Mouse (Mus musculus): ENCODE data around the gene Grk6. TPM values are rescaled to one million over a fixed set of nuclear protein-coding genes. Genes with fewer than 3 reads are reported as not detected.

The Grk6 gene
- polyA plus RNA-seq, 1 experiment = 8.4 TPM

DNA sequence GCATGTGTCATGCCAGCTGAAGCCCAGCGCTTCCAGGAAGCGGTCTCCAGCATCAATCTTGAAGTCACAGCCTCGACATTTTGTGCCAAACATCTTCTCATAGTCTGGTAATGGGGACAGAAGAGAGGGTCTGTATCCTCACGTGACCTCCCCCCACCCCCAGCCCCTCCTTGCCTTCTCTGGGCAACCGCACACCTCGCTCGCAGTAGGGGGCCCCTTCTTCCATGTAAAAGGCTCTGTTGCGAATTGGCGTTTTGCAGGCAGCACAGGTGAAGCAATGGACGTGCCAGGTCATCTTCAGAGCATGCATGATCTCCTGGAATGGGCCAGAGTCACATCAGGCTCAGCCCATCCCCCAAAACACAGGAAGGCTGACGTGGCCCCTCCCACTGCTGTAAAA lies 54.0 kb downstream of the Grk6 start:
- no peaks in the 10 kb centered on the region for H3K27me3 ChIP-seq (ENCODE audit: control insufficient read depth, insufficient read depth, low read length)
- no peak overlapping the region for H3K4me3 ChIP-seq (ENCODE audit: control insufficient read depth, low read depth, low read length)
- H3K27ac ChIP-seq (ENCODE audit: control insufficient read depth, insufficient read depth, low read depth, low read length) = no peak overlapping the region
- TF ChIP-seq POLR2A (IDR thresholded peaks at IDR 0.05; ENCODE audit: control insufficient read depth, low read depth, low read length) (no peak), CTCF (IDR thresholded peaks at IDR 0.05; ENCODE audit: control insufficient read depth, insufficient read depth, insufficient replicate concordance, low read depth, low read length) (no peak)
- peaks cover 10% of the 10 kb centered on the region for H3K4me1 ChIP-seq (ENCODE audit: control insufficient read depth, insufficient read depth, low read length)
- H3K36me3 ChIP-seq (ENCODE audit: control insufficient read depth, insufficient read depth, low read length) = no peaks in the 10 kb centered on the region

DNA sequence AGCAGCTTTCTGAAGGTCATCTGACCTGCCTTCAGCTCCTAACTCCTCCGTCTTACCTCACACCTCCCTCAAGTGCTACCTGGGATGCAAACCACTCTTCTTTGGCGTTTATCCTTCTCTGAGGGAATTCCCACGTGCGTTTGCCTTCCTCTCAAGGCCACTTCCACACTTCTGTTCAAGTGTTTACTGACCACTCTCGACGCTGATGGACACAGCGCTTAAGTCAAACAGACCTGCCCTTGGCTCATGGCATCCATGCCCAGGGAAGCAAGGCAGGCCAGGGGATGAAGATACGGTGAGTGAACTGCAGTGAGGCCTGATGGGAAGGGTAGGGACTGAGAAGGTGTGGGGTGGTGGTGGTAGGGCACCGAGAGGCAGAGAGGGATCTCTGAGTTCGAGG lies 55.7 kb downstream of the Grk6 start:
- Histone ChIP-seq H3K4me1 (ENCODE audit: control insufficient read depth, insufficient read depth, low read length) (peaks cover 8% of the 10 kb centered on the region), H3K27ac (ENCODE audit: control insufficient read depth, insufficient read depth, low read depth, low read length) (no peak overlapping the region), H3K36me3 (ENCODE audit: control insufficient read depth, insufficient read depth, low read length) (no peaks in the 10 kb centered on the region), H3K27me3 (ENCODE audit: control insufficient read depth, insufficient read depth, low read length) (no peaks in the 10 kb centered on the region), H3K4me3 (ENCODE audit: control insufficient read depth, low read depth, low read length) (no peak overlapping the region)
- TF ChIP-seq POLR2A (IDR thresholded peaks at IDR 0.05; ENCODE audit: control insufficient read depth, low read depth, low read length) (no peak), CTCF (IDR thresholded peaks at IDR 0.05; ENCODE audit: control insufficient read depth, insufficient read depth, insufficient replicate concordance, low read depth, low read length) (no peak)

- Histone ChIP-seq H3K27me3 (ENCODE audit: control insufficient read depth, insufficient read depth, low read length) (no peaks in the 10 kb centered on the region), H3K36me3 (ENCODE audit: control insufficient read depth, insufficient read depth, low read length) (no peaks in the 10 kb centered on the region), H3K4me1 (ENCODE audit: control insufficient read depth, insufficient read depth, low read length) (peaks cover 5% of the 10 kb centered on the region), H3K4me3 (ENCODE audit: control insufficient read depth, low read depth, low read length) (no peak overlapping the region), H3K27ac (ENCODE audit: control insufficient read depth, insufficient read depth, low read depth, low read length) (no peak overlapping the region)
- TF ChIP-seq CTCF (IDR thresholded peaks at IDR 0.05; ENCODE audit: control insufficient read depth, insufficient read depth, insufficient replicate concordance, low read depth, low read length) (no peak), POLR2A (IDR thresholded peaks at IDR 0.05; ENCODE audit: control insufficient read depth, low read depth, low read length) (no peak)
Observed at GRCm38 (mm10) chr13:55502405-55502804, 57.5 kb downstream of the Grk6 start.

DNA sequence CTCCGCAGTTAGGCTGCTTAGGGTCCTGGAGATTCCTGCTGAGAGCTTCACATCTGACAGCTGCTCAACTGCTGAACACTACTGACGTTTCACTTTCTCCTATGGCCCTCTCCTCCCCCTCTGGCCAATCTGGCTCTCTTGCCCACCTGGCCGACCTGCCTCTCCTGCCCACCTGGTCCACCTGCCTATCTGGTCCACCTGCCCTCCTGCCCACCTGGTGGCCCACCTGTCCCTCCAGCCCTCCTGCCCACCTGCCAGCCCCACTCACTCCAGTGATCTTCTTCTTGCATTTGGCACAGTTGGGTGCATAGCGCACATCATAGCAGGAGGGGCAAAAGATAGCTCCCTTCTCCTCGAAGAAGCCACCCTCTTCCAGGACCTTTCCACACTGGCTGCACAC lies 59.5 kb downstream of the Grk6 start:
- Histone ChIP-seq H3K27ac (ENCODE audit: control insufficient read depth, insufficient read depth, low read depth, low read length) (no peak overlapping the region), H3K4me1 (ENCODE audit: control insufficient read depth, insufficient read depth, low read length) (no peaks in the 10 kb centered on the region; the same call in 1 of the 2 replicates), H3K4me3 (ENCODE audit: control insufficient read depth, low read depth, low read length) (no peak overlapping the region), H3K36me3 (ENCODE audit: control insufficient read depth, insufficient read depth, low read length) (no peaks in the 10 kb centered on the region), H3K27me3 (ENCODE audit: control insufficient read depth, insufficient read depth, low read length) (no peaks in the 10 kb centered on the region)
- TF ChIP-seq POLR2A (IDR thresholded peaks at IDR 0.05; ENCODE audit: control insufficient read depth, low read depth, low read length) (no peak), CTCF (IDR thresholded peaks at IDR 0.05; ENCODE audit: control insufficient read depth, insufficient read depth, insufficient replicate concordance, low read depth, low read length) (no peak)

DNA sequence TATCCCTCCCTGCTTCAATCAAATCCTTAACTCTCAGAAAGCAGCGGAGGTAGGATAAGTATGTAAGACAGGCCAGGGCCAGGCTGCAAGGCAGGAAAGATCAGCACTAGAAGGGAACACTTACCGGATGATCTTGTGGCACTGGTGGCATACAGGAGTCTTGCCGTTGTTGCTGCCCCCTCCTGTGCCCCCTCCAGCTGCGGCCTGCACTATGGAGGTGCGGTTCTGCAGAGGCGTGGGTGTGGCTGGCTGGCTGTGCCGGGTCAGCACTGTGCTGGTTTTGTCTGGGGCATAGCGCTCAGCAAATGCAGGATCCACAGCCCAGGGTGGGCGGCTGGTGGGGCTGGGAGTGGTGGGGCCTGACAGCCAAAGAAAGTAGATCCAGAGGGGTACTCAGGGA lies 60.9 kb downstream of the Grk6 start:
- no peak overlapping the region for H3K4me3 ChIP-seq (ENCODE audit: control insufficient read depth, low read depth, low read length)
- no peaks in the 10 kb centered on the region for H3K27me3 ChIP-seq (ENCODE audit: control insufficient read depth, insufficient read depth, low read length)
- TF ChIP-seq CTCF (IDR thresholded peaks at IDR 0.05; ENCODE audit: control insufficient read depth, insufficient read depth, insufficient replicate concordance, low read depth, low read length) = no peak
- no peak for TF ChIP-seq POLR2A (IDR thresholded peaks at IDR 0.05; ENCODE audit: control insufficient read depth, low read depth, low read length)
- H3K27ac ChIP-seq (ENCODE audit: control insufficient read depth, insufficient read depth, low read depth, low read length) = no peak overlapping the region
- H3K4me1 ChIP-seq (ENCODE audit: control insufficient read depth, insufficient read depth, low read length) = peaks cover 4% of the 10 kb centered on the region; the same call in 1 of the 2 replicates
- H3K36me3 ChIP-seq (ENCODE audit: control insufficient read depth, insufficient read depth, low read length) = no peaks in the 10 kb centered on the region

- Histone ChIP-seq H3K27ac (ENCODE audit: control insufficient read depth, insufficient read depth, low read depth, low read length) (no peak overlapping the region), H3K36me3 (ENCODE audit: control insufficient read depth, insufficient read depth, low read length) (no peaks in the 10 kb centered on the region), H3K4me1 (ENCODE audit: control insufficient read depth, insufficient read depth, low read length) (peaks cover 11% of the 10 kb centered on the region), H3K27me3 (ENCODE audit: control insufficient read depth, insufficient read depth, low read length) (no peaks in the 10 kb centered on the region), H3K4me3 (ENCODE audit: control insufficient read depth, low read depth, low read length) (no peak overlapping the region)
- TF ChIP-seq POLR2A (IDR thresholded peaks at IDR 0.05; ENCODE audit: control insufficient read depth, low read depth, low read length) (no peak), CTCF (IDR thresholded peaks at IDR 0.05; ENCODE audit: control insufficient read depth, insufficient read depth, insufficient replicate concordance, low read depth, low read length) (no peak)
Observed at GRCm38 (mm10) chr13:55506697-55507096, 61.8 kb downstream of the Grk6 start.

- Histone ChIP-seq H3K36me3 (ENCODE audit: control insufficient read depth, insufficient read depth, low read length) (no peaks in the 10 kb centered on the region), H3K4me3 (ENCODE audit: control insufficient read depth, low read depth, low read length) (no peak overlapping the region), H3K4me1 (ENCODE audit: control insufficient read depth, insufficient read depth, low read length) (peaks cover 18% of the 10 kb centered on the region), H3K27me3 (ENCODE audit: control insufficient read depth, insufficient read depth, low read length) (no peaks in the 10 kb centered on the region), H3K27ac (ENCODE audit: control insufficient read depth, insufficient read depth, low read depth, low read length) (no peak overlapping the region)
- TF ChIP-seq POLR2A (IDR thresholded peaks at IDR 0.05; ENCODE audit: control insufficient read depth, low read depth, low read length) = no peak
- no peak for TF ChIP-seq CTCF (IDR thresholded peaks at IDR 0.05; ENCODE audit: control insufficient read depth, insufficient read depth, insufficient replicate concordance, low read depth, low read length)
Observed at GRCm38 (mm10) chr13:55507877-55508276, 63.0 kb downstream of the Grk6 start.

DNA sequence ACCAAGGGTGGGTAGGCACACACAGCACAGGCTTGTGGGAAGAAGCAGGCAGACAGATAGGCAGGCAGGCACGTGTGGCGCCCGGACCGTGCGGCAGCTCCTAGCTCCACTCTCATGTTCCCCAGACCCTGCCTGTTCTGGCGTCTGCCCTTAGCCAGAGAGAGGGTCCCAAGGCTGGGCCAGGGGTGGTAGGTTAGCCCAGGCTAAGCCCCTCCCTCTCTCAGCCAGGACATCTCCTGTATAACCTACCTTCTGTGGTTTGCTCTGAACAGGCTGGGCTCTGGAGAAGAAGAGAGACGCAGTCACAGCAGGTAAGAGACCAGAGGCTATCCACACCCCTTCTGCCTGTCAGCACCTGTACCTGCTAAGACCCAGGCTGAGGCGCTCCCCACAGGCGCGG lies 63.7 kb downstream of the Grk6 start:
- H3K36me3 ChIP-seq (ENCODE audit: control insufficient read depth, insufficient read depth, low read length) = no peaks in the 10 kb centered on the region

More for the DNA sequence above, 63.7 kb downstream of the Grk6 start:
- TF ChIP-seq CTCF (IDR thresholded peaks at IDR 0.05; ENCODE audit: control insufficient read depth, insufficient read depth, insufficient replicate concordance, low read depth, low read length) (no peak), POLR2A (IDR thresholded peaks at IDR 0.05; ENCODE audit: control insufficient read depth, low read depth, low read length) (no peak)
- peaks cover 24% of the 10 kb centered on the region for H3K4me1 ChIP-seq (ENCODE audit: control insufficient read depth, insufficient read depth, low read length)
- no peaks in the 10 kb centered on the region for H3K27me3 ChIP-seq (ENCODE audit: control insufficient read depth, insufficient read depth, low read length)
- no peak overlapping the region for H3K27ac ChIP-seq (ENCODE audit: control insufficient read depth, insufficient read depth, low read depth, low read length)
- no peak overlapping the region for H3K4me3 ChIP-seq (ENCODE audit: control insufficient read depth, low read depth, low read length)

Measured in testis, adult 2 months (tissue).